Mouse (Mus musculus): ENCODE measurements around the gene Ncapd3.

The Ncapd3 gene

GRCm38 (mm10) chr9:27049492-27049891, 19.5 kb downstream of the Ncapd3 start:
- DNase-seq = no peak

- DNase-seq = no peak
Observed at GRCm38 (mm10) chr9:27058341-27058740, 28.4 kb downstream of the Ncapd3 start.

DNA sequence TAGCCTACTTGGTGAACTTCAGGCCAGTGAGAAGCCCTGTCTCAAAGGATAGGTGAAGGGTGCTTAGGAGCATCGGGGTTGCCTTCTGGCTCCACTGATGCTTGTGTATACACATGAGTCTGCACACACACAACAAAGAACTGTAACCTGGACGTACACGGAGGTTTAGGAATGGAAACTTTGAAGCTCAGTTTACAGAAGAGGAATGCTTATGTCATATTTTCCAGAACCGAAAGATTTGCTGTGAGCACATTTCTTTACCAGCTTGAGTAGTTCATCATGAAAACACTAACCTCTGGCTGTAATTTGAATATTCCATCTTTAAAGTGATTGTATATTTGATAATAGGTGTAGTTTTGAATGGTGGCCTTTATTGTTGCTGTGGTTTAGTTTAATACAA, 40.9 kb downstream of the Ncapd3 start:
- DNase-seq = no peak

GRCm38 (mm10) chr9:27074677-27075076, 44.7 kb downstream of the Ncapd3 start:
- no peak for DNase-seq

DNA sequence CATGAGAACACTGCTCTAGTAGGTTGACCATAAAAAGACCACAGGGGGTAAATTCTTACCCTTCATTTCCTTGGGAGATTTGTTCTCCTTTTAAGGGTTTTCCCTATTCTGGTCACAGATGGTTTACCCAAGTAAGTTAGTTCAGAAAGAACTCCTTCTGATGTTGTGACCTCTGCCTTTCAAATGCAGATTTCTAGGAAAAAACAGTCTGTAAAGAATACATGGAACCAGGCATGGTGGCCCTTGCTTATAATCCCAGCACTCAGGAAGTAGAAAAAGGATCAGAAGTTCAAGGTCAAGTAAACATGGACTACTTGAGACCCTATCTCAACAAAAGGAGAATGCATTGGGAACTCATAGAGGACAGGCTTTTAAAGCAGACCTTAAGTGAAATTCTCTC, 45.8 kb downstream of the Ncapd3 start:
- no peak for DNase-seq

DNA sequence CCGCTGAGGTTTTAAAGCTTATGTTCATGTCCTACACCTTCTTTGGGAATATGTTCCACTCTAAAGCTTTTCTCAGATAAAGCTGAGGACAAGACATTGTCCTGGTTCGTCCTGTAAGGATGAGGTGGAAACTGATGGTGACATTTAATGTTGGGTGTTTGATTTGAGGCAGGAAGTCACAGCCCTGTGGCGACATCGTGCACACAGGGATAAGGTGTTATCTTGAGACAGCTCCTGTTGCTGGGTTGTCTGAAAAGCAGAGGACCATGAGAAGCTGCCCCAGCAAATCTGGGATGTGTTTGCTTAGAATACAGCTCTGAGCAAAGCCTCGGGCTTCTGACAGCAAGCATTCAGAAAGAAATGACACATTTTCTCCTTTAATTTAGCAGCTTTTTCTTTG, 56.3 kb downstream of the Ncapd3 start:
- no peak for DNase-seq

DNA sequence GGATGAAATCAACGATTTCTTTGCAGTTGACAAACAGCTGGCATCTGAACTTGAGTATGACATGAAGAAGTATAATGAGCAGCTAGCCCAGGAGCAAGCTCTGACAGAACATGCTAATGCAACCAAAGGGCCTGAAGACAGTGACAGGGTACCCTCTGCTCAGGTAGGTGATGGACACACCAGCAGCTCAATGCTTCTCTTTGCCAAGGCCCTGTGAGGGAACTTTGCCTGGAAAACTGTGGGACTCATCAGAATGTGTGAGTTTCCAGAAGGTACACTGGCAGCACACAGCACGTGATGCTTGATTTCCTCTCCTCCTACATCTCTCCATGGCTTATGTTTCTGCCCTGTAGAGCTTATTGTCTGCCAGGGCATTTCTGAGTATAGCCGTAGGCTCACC, 57.4 kb downstream of the Ncapd3 start:
- no peak for DNase-seq

DNA sequence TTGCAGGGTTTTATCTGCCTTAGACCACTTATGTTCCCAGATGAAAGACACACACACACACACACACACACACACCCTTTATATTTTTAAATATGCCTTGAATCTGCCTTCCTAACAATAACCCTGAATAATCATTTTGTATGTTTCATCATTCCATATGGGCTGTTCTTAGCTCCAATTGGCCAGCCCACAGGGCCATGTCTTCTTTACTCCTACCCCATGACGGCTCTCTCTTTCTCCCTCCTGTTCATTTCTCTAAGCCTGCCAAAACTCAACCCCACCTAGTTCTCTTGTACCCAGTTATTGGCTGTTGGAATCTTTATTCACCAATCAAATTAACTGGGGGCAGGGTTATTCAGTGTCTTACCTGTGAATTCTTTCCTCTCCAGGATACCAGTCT, 60.2 kb downstream of the Ncapd3 start:
- no peak for DNase-seq

GRCm38 (mm10) chr9:27090801-27091775, 61.1 kb downstream of the Ncapd3 start:
- DNase-seq = peak; percentile 58

- DNase-seq = no peak
Observed at GRCm38 (mm10) chr9:27092916-27093315, 62.9 kb downstream of the Ncapd3 start.

DNA sequence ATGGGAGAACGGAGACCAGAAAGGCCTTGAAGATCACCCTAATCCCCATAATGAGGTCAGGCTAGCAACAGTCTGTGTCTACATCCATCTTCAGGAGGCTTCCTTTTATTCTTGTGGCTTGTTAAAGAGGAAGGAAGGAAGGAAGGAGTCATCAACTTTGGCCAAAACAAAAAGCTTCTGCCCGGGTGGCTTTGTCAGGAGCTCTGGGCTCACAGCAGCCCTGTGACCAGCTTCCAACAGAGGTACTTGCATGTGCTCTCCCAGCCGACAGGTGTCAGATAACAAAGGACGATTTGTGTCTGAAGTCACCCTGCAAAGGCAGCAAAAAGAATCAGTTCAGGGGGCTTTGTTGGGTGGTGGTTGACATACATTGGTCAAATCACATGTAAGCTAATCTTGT, 68.1 kb downstream of the Ncapd3 start:
- DNase-seq = no peak

DNA sequence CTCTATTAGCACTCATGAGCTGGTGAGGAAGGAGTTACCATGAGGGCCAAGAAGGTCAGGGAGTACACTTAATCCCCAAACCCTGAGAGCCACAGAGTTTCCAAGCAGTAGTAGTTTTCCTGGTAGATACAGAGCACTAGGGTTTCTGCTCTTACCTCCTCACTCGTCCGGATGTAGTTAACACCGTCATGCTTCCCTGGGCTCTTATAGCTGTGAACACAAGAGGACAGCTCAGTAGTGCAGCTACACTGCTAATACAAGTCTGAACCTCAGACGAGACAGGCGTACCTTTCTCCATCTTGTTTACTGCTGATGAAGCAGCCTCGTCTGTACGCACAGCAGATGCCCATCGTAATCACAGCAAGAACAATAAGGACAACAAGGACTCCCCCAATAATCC, 68.6 kb downstream of the Ncapd3 start:
- no peak for DNase-seq

- no peak for DNase-seq
Observed at GRCm38 (mm10) chr9:27099474-27099873, 69.5 kb downstream of the Ncapd3 start.

- DNase-seq = no peak
Observed at GRCm38 (mm10) chr9:27101466-27101865, 71.5 kb downstream of the Ncapd3 start.

- peak; percentile 70 for DNase-seq
Observed at GRCm38 (mm10) chr9:27106081-27106480, 76.1 kb downstream of the Ncapd3 start.

GRCm38 (mm10) chr9:27108451-27108850, 78.5 kb downstream of the Ncapd3 start:
- DNase-seq = no peak

DNA sequence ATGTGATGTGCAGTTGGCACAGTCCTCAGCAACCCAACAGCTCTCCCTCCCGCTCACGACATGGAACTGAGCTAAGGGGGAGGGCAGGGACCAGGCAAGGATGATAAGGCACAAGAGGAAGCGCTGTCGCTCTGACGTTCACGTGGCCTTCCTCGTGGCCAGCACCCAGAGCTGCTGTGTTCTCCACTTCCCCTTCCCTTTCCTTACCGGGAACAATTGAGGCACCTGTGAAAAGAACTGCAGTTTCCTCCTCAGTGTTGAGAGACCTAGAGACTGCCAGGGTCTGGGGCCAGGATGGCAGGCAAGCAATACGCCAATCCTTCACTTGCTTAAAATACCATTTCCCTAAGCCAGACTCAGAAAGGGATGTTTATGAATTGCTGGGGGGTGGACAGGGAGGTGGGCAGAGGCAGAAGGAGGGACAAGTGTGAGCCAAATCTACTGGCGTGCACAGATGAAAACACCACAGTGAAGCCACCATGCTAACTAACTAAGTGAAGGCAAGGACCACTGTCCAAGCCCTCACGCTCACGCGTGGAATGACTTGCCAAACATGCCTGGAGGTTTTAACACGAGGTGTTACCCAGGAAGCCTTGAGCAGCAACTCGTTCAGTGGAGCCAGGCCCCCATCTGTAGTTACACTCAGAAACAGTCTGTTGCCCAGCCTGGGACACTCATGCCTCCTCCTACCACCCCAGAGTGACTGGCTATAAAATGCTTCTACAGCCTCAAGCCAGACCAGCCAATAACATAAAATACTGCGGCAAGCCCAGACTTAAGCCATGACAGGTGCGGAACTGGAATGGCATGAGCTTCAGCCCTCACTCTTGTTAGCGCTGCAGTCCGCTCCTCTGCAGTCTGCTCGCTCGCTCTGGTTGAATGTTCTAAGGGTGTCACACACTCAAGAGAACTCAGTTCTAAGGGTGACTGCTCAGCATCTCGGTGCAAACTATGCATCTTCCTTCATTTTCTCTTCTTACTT, 79.8 kb downstream of the Ncapd3 start:
- DNase-seq = no peak

GRCm38 (mm10) chr9:27110681-27111080, 80.7 kb downstream of the Ncapd3 start:
- DNase-seq = no peak

- DNase-seq = no peak
Observed at GRCm38 (mm10) chr9:27111756-27112155, 81.8 kb downstream of the Ncapd3 start.

GRCm38 (mm10) chr9:27121254-27121653, 91.3 kb downstream of the Ncapd3 start:
- DNase-seq = no peak

- no peak for DNase-seq
Observed at GRCm38 (mm10) chr9:27122076-27122475, 92.1 kb downstream of the Ncapd3 start.

DNA sequence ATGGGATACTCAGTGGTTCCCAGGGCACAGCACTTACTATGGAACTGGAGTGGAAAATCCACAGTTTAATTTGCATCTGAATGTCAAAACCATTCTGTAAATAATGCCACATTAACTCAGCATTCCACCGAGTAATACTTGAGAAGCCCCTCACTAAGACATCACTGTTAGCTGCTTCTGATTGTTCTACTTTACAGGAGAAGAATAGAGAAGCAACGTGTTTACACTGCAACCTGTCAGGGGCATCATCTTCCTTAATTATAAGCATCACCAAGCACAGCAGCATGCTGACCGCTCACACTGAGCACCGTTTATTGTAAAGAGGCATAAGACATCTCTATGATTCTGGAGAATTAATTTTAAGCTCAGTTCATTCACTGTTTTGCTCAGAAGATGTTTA, 93.0 kb downstream of the Ncapd3 start:
- DNase-seq = no peak

DNA sequence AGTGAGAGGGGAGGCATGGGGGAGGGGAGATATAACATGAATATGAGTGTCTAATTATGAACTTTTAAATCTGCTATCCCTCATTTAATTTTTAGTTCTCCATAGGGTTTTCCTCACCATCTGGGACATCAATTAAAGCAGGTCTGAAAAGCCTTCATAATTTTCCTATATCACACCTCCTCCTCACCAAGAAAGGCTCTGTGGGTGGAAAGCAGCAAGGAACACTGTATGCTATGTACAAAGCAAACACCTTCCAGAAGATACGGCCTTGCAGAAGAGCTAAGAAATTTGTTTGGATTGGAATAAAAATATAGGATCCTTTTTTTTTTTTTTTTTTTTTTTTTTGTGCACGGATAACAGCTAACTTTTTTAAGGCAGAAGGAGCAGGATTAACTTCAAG, 94.0 kb downstream of the Ncapd3 start:
- no peak for DNase-seq

DNA sequence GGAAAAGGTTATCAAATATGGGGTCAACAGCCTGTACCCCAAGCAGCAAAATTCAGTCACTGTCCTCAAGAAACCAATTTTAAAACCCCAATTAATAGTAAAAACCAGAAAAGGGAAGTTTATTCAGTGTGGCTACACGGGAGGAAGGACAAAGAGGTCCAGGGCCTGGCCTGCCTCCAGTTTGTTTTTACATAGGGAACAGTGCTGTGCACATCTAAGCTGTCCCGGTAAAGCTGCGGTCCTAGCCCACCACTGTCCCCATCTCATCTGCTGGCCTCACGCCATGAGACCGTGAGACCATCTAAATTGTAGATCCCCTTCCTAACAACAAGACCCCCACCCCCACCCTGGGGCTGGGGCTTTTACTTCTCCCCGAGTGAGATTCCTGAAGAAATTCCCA, 95.5 kb downstream of the Ncapd3 start:
- DNase-seq = no peak
